Mouse (Mus musculus): Measurements from ENCODE around the gene Rinl. TPM values are rescaled to one million over a fixed set of nuclear protein-coding genes. Genes with fewer than 3 reads are reported as not detected.

The Rinl gene
- total RNA-seq (2012; rRNA removed) (60.9 and 65.5 TPM in 2 replicates), total RNA-seq (2014; rRNA removed) (41.5 and 46.1 TPM in 2 replicates), polyA plus RNA-seq (2012; ENCODE audit: insufficient read length, low read depth) (60.6 and 61.8 TPM in 2 replicates)

- Histone ChIP-seq H3K79me2 (replicated peaks; ENCODE audit: control insufficient read depth, extremely low read depth, insufficient read depth, poor library complexity, severe bottlenecking) (no peaks in the 10 kb centered on the region), H3K9ac (ENCODE audit: insufficient read depth, low read depth) (peak within 1 kb of the TSS; percentile 40), H3K27me3 (replicated peaks) (no peaks in the 10 kb centered on the region), H3K9me3 (replicated peaks; ENCODE audit: low read length) (no peaks in the 10 kb centered on the region), H3K4me3 (replicated peaks in 1 of 3; ENCODE audit: low read depth in 2 of 3, low read length in 2 of 3, poor library complexity in 1 of 3) (peak within 1 kb of the TSS; percentile 12 to 38 (median 30)), H3K27ac (ENCODE audit: insufficient read depth, low read depth) (peak within 1 kb of the TSS; percentile 92), H3K36me3 (replicated peaks in 1 of 2; ENCODE audit: control insufficient read depth in 1 of 2, insufficient read depth in 1 of 2, low read length in 1 of 2) (peaks cover 15 to 43% of the 10 kb centered on the region in 2 experiments), H3K4me1 (ENCODE audit: control insufficient read depth in 1 of 2, insufficient read depth in 2 of 2) (peaks cover 39 to 93% of the 10 kb centered on the region in 2 experiments), H3K4me2 (ENCODE audit: insufficient read depth, low read depth, poor library complexity, severe bottlenecking) (peak within 1 kb of the TSS; percentile 69)
- DNase-seq (ENCODE audit: extremely low read depth) = peak; percentile 92
- in situ Hi-C loops (cut with MboI; ENCODE audit: low pct_ligation_motif_present, low pct_unique_long_range_greater_than_20kb, low sequenced_read_pairs) = loop anchor here (25.0 kb wide), 1 partner anchor 249 kb away; no protein-coding TSS in a partner anchor
- dilution Hi-C loops (cut with MboI; ENCODE audit: extremely low pct_ligation_motif_present, extremely low pct_unique_long_range_greater_than_20kb, low sequenced_read_pairs) = no loop called here
- TF ChIP-seq E2F4 (IDR thresholded peaks at IDR 0.05; ENCODE audit: insufficient replicate concordance, low read depth, low read length) (no peak), EP300 (IDR thresholded peaks at IDR 0.05; ENCODE audit: low read length) (peak; percentile 83), MAX (IDR thresholded peaks at IDR 0.05; ENCODE audit: low read length) (no peak), NELFE (IDR thresholded peaks at IDR 0.05; ENCODE audit: low read depth, low read length) (peak; percentile 58; the same call in 1 of the 2 replicates), NRF1 (IDR thresholded peaks at IDR 0.05; ENCODE audit: low read depth, low read length) (peak; percentile 7; the same call in 1 of the 2 replicates), MYC (IDR thresholded peaks at IDR 0.05; ENCODE audit: low read depth, low read length) (no peak), ELF1 (IDR thresholded peaks at IDR 0.05; ENCODE audit: low read depth, low read length) (peak; percentile 84), ZKSCAN1 (IDR thresholded peaks at IDR 0.05; ENCODE audit: borderline replicate concordance, low read depth, low read length) (no peak), JUND (conservative IDR thresholded peaks at IDR 0.05; ENCODE audit: low read depth, low read length) (no peak), ZC3H11A (IDR thresholded peaks at IDR 0.05; ENCODE audit: low read depth, low read length) (no peak), POLR2AphosphoS2 (IDR thresholded peaks at IDR 0.05; ENCODE audit: low read depth, low read length) (peak; percentile 72), HCFC1 (IDR thresholded peaks at IDR 0.05; ENCODE audit: low read depth, low read length) (0 out of 2 replicates have a peak, but pooled peaks have one; percentile 54), USF1 (IDR thresholded peaks at IDR 0.05; ENCODE audit: low read depth, low read length) (no peak), POLR2A (IDR thresholded peaks at IDR 0.05; ENCODE audit: low read depth, low read length) (peak; percentile 70), UBTF (IDR thresholded peaks at IDR 0.05; ENCODE audit: low read depth, low read length) (no peak), MXI1 (IDR thresholded peaks at IDR 0.05; ENCODE audit: low read depth, low read length) (peak; percentile 45; the same call in 1 of the 2 replicates), RAD21 (IDR thresholded peaks at IDR 0.05; ENCODE audit: low read depth, low read length) (no peak), RCOR1 (conservative IDR thresholded peaks at IDR 0.05; ENCODE audit: low read depth, low read length) (no peak; the same call in 1 of the 2 replicates), BHLHE40 (IDR thresholded peaks at IDR 0.05; ENCODE audit: low read depth, low read length) (peak; percentile 1; the same call in 1 of the 2 replicates), USF2 (conservative IDR thresholded peaks at IDR 0.05; ENCODE audit: low read depth, low read length) (no peak), MEF2A (IDR thresholded peaks at IDR 0.05; ENCODE audit: borderline replicate concordance, low read depth, low read length) (peak; percentile 85), TBP (conservative IDR thresholded peaks at IDR 0.05; ENCODE audit: low read depth, low read length) (no peak; the same call in 1 of the 2 replicates), SIN3A (IDR thresholded peaks at IDR 0.05; ENCODE audit: low read length) (peak; percentile 36; the same call in 1 of the 2 replicates), TCF12 (IDR thresholded peaks at IDR 0.05; ENCODE audit: low read depth, low read length) (peak; percentile 99), CHD2 (IDR thresholded peaks at IDR 0.05; ENCODE audit: low read length) (peak; percentile 45), CTCF (conservative IDR thresholded peaks at IDR 0.05 in 1 of 2, IDR thresholded peaks at IDR 0.05 in 1 of 2; ENCODE audit: low read depth in 2 of 2, low read length in 2 of 2) (no peak), ZNF384 (IDR thresholded peaks at IDR 0.05; ENCODE audit: low read depth, low read length) (no peak), JUN (IDR thresholded peaks at IDR 0.05; ENCODE audit: insufficient read depth, low read depth, low read length) (no peak), KAT2A (IDR thresholded peaks at IDR 0.05; ENCODE audit: insufficient replicate concordance, low read length) (peak; percentile 66; the same call in 1 of the 2 replicates), MAFK (IDR thresholded peaks at IDR 0.05; ENCODE audit: insufficient replicate concordance, low read length) (0 out of 2 replicates have a peak, but pooled peaks have one; percentile 48), ETS1 (conservative IDR thresholded peaks at IDR 0.05; ENCODE audit: low read depth, low read length) (peak; percentile 91), IRF4 (IDR thresholded peaks at IDR 0.05; ENCODE audit: low read depth, low read length) (peak; percentile 96), CHD1 (IDR thresholded peaks at IDR 0.05; ENCODE audit: low read depth, low read length) (peak; percentile 89; the same call in 1 of the 2 replicates), ZMIZ1 (IDR thresholded peaks at IDR 0.05; ENCODE audit: low read depth, low read length) (peak; percentile 54; the same call in 1 of the 2 replicates), MAZ (IDR thresholded peaks at IDR 0.05; ENCODE audit: low read depth, low read length) (peak; percentile 41; the same call in 1 of the 2 replicates), SMC3 (IDR thresholded peaks at IDR 0.05; ENCODE audit: low read depth, low read length) (no peak), PAX5 (IDR thresholded peaks at IDR 0.05; ENCODE audit: low read length) (no peak)
Measured at GRCm38 (mm10) chr7:28788307-28789195, at the start of gene Rinl. Gene Rinl, plus strand, starts transcription at chr7:28788969.
